Mouse (Mus musculus) thymus, adult 2 months (tissue): ENCODE data around the gene Bcor. TPM values are rescaled to one million over a fixed set of nuclear protein-coding genes. Genes with fewer than 3 reads are reported as not detected.

Source experiments
- DNase-seq: peaks from one replicate; pipeline ENCODE4 v3.0.0; 2021
- H3K27ac ChIP-seq: fragments of 200-500 bp; 2 replicates; pipeline ENCODE4 v1.5.1; 2012; ENCODE audit warnings: low read length, control low read depth; ENCODE audit not compliant: control insufficient read depth, insufficient read depth
- H3K27me3 ChIP-seq: fragments of 200-500 bp; 2 replicates; pipeline ENCODE4 v1.6.1; 2012; ENCODE audit warnings: mild to moderate bottlenecking, low read length, moderate library complexity, mixed read lengths; ENCODE audit not compliant: control insufficient read depth, insufficient read depth
- H3K36me3 ChIP-seq: fragments of 200-500 bp; 2 replicates; pipeline ENCODE4 v1.6.1; 2012; ENCODE audit warnings: mild to moderate bottlenecking, low read length, moderate library complexity; ENCODE audit not compliant: control insufficient read depth, insufficient read depth
- H3K4me1 ChIP-seq: fragments of 200-500 bp; replicated peaks from 2 replicates; pipeline ENCODE4 v1.6.1; 2012; ENCODE audit warnings: low read length; ENCODE audit not compliant: control insufficient read depth, insufficient read depth
- H3K4me3 ChIP-seq: fragments of 200-500 bp; 2 replicates; pipeline ENCODE4 v1.5.1; 2012; ENCODE audit warnings: mild to moderate bottlenecking, low read length, control low read depth, moderate library complexity; ENCODE audit not compliant: control insufficient read depth, insufficient read depth
- CTCF ChIP-seq: fragments of 200-500 bp; IDR thresholded peaks from 2 replicates; pipeline ENCODE4 v1.5.1; 2012; ENCODE audit warnings: mild to moderate bottlenecking, control low read depth, low read length, moderate library complexity, borderline replicate concordance; ENCODE audit not compliant: control insufficient read depth, poor library complexity, insufficient read depth; ENCODE audit errors: extremely low read depth
- POLR2A ChIP-seq: fragments of 200-500 bp; IDR thresholded peaks from 2 replicates; pipeline ENCODE4 v1.6.1; 2012; ENCODE audit warnings: mild to moderate bottlenecking, low read length, control low read depth, moderate library complexity; ENCODE audit not compliant: control insufficient read depth, poor library complexity, insufficient read depth; ENCODE audit errors: extremely low read depth
- WGBS: fragments of 180-500 bp; shearing (Covaris S2); methylation state at CpG from one replicate; pipeline ENCODE4 v1.1.7; 2018; 5-methylcytosine and 5-hydroxymethylcytosine counted together
- polyA plus RNA-seq: library from polyadenylated mRNA; depleted of rRNA; stranded (reverse); fragments of >200 nt; gene quantifications from 2 replicates; pipeline ENCODE4 v1.2.3, GENCODE M21; 2012

Bcor gene
- polyA plus RNA-seq, 1 experiment = 30.6 TPM

GRCm38 (mm10) chrX:12138266-12138665, 21.9 kb downstream of the Bcor start:
- H3K27ac ChIP-seq = no peak overlapping the region

GRCm38 (mm10) chrX:12137121-12137521, 23.0 kb downstream of the Bcor start:
- DNase-seq = peak; percentile 34
- Histone ChIP-seq H3K4me3 (peak overlapping the region; percentile 62), H3K27ac (peak overlapping the region; percentile 81; the same call in 1 of the 2 replicates), H3K36me3 (no peaks in the 10 kb centered on the region), H3K4me1 (peaks cover 23% of the 10 kb centered on the region), H3K27me3 (no peaks in the 10 kb centered on the region)
- WGBS = 3% methylated on average over 25 of the region's 25 CpGs
- TF ChIP-seq CTCF (no peak), POLR2A (no peak)

More at GRCm38 (mm10) chrX:12138266-12138665, 21.9 kb downstream of the Bcor start:
- no peak for TF ChIP-seq CTCF
- TF ChIP-seq POLR2A = no peak
- no peaks in the 10 kb centered on the region for H3K36me3 ChIP-seq
- no peaks in the 10 kb centered on the region for H3K27me3 ChIP-seq
- peaks cover 18% of the 10 kb centered on the region for H3K4me1 ChIP-seq
- DNase-seq = no peak
- no peak overlapping the region for H3K4me3 ChIP-seq
- 95% methylated on average over 7 of the region's 7 CpGs for WGBS

- TF ChIP-seq CTCF = no peak
- Histone ChIP-seq H3K4me1 (peaks cover 23% of the 10 kb centered on the region), H3K27ac (peak overlapping the region; percentile 81), H3K36me3 (no peaks in the 10 kb centered on the region), H3K4me3 (peak overlapping the region; percentile 62), H3K27me3 (no peaks in the 10 kb centered on the region)
- WGBS = under 1% methylated on average over 43 of the region's 50 CpGs
- DNase-seq = peak; percentile 21
Measured at GRCm38 (mm10) chrX:12136261-12137101, 23.7 kb downstream of the Bcor start.

DNA sequence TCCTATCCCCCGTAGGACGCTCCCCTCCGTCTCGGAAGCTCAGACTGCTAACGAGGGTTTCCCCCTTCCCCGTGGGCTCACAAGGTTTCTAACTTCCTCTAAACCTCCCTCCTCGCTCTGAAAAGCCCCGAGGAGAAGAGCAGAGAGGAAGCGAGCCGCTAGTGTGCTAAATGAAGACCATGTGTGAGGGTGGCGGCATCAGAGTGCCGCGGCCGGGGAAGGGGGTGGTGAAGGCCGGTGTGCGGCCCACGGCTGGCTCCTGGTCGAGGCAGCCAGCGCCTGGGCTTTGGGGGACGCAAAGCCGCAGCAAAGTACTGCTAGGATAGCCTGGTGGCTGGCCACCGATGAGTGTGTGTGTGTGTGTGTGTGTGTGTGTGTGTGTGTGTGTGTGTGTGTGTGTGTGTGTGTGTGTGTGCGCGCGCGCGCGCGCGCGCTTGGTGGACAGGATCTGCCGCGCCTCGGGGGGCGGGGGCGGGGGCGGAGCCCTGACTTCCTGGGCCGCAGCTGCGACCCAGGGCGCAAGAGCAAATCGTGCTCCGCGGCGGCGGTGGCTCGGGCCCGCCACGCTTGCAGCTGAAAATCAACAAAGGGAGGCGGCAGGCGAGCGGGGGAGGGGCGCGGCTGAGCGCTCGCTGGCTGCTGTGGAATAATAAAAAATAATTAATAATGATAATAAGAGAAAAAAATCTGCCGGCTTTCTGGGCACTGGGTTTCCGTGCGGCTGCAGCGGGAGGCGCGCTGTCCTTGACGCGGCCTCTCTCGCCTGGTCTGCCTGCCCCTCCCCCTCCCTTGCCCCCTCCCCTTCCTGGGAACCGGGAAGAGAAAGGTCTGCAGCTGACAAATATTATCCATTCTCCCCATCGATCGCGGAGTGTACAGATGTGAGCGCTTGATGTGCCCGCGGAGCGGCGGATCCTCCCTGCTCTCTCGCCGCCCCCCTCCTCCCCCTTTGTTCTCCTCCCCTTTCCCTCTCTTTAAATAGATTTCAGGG, 24.7 kb downstream of the Bcor start:
- H3K36me3 ChIP-seq = no peaks in the 10 kb centered on the region
- peaks cover 23% of the 10 kb centered on the region for H3K4me1 ChIP-seq
- no peaks in the 10 kb centered on the region for H3K27me3 ChIP-seq
- H3K27ac ChIP-seq = peak overlapping the region; percentile 89
- TF ChIP-seq POLR2A (no peak), CTCF (no peak)
- WGBS = under 1% methylated on average over 50 of the region's 75 CpGs
- DNase-seq = peak; percentile 75
- peak overlapping the region; percentile 62 for H3K4me3 ChIP-seq

DNA sequence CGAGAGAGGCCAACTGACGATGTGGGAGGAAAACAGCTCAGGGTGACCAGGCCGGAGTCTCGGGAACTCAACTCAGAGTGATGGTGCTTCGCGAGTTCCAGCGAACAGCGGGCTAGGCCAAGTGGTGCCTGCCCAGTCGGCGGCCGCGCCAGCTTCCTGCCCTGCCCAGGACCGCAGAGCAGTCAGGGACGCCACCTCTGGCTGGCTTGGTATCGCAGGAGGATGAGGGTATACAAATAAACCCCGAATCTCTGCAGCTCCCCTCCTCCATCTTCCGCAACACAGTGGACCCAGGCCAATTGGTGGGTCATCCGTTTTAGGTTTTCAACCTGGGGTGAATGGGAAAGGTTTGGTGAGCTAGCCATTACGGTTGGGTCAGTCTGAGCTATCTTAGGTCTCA, 25.6 kb downstream of the Bcor start:
- TF ChIP-seq CTCF (no peak), POLR2A (no peak)
- Histone ChIP-seq H3K4me1 (peaks cover 26% of the 10 kb centered on the region), H3K4me3 (peak overlapping the region; percentile 62), H3K27ac (peak overlapping the region; percentile 89), H3K36me3 (no peaks in the 10 kb centered on the region), H3K27me3 (no peaks in the 10 kb centered on the region)
- DNase-seq = peak; percentile 81
- 1% methylated on average over 19 of the region's 19 CpGs for WGBS

GRCm38 (mm10) chrX:12133836-12134431, 26.2 kb downstream of the Bcor start:
- DNase-seq = peak; percentile 39
- WGBS = under 1% methylated on average over 21 of the region's 21 CpGs
- Histone ChIP-seq H3K27me3 (no peaks in the 10 kb centered on the region), H3K27ac (peak overlapping the region; percentile 89), H3K4me3 (peak overlapping the region; percentile 62), H3K4me1 (peaks cover 27% of the 10 kb centered on the region), H3K36me3 (no peaks in the 10 kb centered on the region)
- TF ChIP-seq POLR2A (no peak), CTCF (no peak)
